Mouse (Mus musculus): ENCODE results near the gene Stk10.

The Stk10 gene

DNA sequence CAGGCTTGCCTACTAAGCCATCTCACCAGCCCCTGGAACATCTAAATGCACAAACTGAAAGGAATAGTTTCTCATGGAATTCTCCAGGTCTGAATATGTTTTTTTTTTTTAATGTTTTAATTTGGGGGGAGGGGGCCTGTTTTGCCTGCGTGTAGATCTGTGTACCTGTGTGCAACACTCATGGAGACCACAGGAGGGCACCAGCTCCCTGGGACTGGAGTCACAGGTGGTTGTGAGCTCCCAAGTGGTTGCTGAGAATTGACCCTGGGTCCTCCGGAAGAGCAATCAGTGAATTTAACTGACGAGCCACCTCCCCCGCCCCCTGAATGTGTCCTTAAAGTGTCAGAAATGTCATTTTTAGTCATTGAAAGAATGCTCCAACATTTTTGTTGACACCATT, 61.0 kb downstream of the Stk10 start:
- POLR2A ChIA-PET: no interaction called here

DNA sequence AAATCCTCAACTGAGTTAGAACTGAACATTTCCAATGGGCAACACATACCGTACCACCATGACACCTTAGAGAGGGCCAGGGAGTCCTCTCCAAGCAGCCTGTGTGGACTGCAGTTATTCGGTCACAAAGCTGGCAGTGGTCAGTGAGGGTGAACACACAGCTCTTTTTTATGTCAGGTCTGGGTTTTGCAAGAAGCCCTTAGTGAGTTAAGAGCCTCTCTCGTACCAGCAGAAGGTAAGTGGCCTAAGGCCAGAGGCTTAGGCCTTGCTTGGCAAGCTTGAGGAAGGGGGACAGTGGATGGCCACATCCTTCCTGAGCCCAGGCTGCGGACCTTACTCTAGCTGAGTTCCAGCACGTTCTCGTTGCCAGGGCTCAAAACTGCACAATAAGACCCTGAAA, 67.3 kb downstream of the Stk10 start:
- CTCF ChIA-PET: interaction anchor here in 2 of 4 experiments (0.6 to 0.7 kb wide), 2 partner anchors 32 to 258 kb away, joined by 3 to 5 read pairs; no protein-coding TSS in a partner anchor
- POLR2A ChIA-PET: interaction anchor here in 1 of 4 experiments (0.6 kb wide), 1 partner anchor 944 kb away, joined by 3 read pairs; no protein-coding TSS in a partner anchor

More for the DNA sequence above, 61.0 kb downstream of the Stk10 start:
- CTCF ChIA-PET: interaction anchor here (0.5 to 1.5 kb wide), 11 partner anchors 13 to 273 kb away, joined by 3 to 6 read pairs (median 3); no protein-coding TSS in a partner anchor

DNA sequence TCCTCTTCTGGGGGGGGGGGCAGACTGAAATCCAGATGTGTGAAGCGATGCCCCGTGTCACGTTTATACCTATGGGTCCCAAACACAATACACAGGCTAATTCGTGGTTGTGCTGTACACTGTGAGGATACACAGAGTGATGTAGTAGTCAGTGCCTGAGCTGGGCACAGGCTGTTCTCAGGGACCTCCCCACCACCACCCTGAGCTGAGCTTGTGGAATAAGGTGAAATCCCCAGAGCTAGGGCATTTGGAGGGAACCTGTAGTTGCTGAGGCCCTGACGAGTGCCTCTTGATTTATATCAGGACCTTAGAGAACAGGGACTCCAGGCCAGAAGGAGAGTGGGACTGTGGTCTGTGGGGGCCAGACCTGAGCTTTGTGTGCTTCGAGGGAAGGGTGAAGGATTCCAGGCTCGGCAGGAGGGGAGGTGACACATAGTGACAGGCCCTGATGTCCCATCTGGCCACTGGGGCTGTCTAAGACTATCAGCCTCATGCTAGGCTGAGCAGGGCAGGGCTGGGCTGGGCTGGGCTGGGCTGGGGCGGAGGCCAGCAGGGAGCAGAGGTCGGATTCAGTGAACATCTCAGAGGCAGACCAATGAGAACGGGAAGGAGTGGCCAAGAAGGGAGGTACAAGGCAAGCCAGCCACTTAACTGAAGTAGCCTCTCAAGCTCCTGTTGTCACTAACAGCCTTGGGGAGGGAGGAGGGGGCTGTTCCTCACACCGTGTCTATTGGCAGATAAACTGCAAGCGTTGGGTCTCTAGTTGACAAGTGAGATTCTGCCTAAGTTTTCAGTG, 68.6 kb downstream of the Stk10 start:
- POLR2A ChIA-PET: interaction anchor here in 3 of 4 experiments (0.7 to 1.3 kb wide), 7 partner anchors 20 to 112 kb away, joined by 3 to 4 read pairs (median 3); no protein-coding TSS in a partner anchor

DNA sequence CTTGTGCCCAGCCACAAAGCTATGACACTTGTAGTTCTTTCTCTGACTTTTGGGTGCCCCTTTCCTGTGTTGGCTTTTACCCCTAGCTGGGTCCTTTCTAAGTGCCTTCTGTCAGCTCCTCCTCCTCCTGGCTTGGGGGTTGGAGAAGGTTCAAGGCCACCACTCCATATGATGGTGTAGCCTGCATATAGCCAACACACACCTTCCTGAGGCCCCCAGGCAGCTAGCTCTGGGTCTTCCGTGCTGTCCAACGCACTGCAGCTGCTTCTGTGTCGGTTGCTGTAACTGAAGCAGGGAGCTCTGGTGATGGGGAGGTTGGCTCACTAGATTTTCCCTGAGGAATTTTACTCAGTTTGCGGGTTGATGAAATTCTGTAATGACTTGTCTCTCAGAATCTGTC, 71.6 kb downstream of the Stk10 start:
- POLR2A ChIA-PET: interaction anchor here in 2 of 4 experiments (0.7 to 2.6 kb wide), 11 partner anchors 9 to 110 kb away, joined by 3 to 13 read pairs (median 4); partner anchors contain the start of genes Fbxw11 (in 1 of the 2) and Stk10 (in 1 of the 2)
- CTCF ChIA-PET: interaction anchor here in 3 of 4 experiments (0.6 to 2.2 kb wide), 11 partner anchors 10 to 539 kb away, joined by 3 to 9 read pairs (median 3); no protein-coding TSS in a partner anchor

More for the DNA sequence above, 68.6 kb downstream of the Stk10 start:
- CTCF ChIA-PET: interaction anchor here (0.5 to 1.2 kb wide), 6 partner anchors 10 to 805 kb away, joined by 3 to 5 read pairs (median 3); no protein-coding TSS in a partner anchor

DNA sequence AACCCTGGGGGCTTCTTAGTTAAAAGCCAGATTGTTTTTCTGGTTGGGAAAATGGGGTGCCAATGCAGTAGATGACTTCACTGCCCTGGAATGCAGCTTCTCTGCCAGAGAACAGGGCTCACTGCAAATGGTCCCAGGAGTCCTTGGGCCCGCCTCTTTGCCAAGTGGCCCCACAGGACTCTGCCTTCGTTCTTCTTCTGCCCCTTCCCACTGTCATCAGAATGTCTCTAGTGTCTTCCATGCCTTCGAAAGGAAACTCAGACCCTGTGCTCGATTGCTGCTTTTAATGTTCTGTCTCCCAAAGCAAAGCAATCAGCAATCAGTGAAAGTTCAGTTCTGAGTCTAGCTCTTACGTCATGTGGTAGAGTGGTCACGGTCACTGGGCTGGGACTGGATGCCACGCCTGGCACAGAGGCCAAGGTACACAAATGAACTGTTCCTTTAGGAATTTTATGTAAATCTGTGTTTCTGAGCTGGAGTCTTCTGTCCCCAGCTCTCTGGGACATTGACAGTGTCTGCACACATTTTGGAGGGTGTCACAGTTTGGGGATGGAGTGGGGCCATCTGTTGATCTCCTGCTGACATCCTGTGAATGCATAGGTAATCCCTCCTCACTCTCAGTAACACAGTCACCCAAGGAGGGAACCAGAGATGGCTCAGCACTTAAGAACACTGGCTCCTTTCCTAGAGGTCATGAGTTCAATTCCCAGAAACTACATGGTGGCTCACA, 72.2 kb downstream of the Stk10 start:
- ChIA-PET CTCF (interaction anchor here in 3 of 4 experiments (0.6 to 2.2 kb wide), 8 partner anchors 9 to 160 kb away, joined by 3 to 9 read pairs (median 4); no protein-coding TSS in a partner anchor), POLR2A (interaction anchor here in 2 of 4 experiments (1.2 to 2.6 kb wide), 6 partner anchors 9 to 95 kb away, joined by 3 to 13 read pairs (median 6); partner anchors contain the start of genes Fbxw11 (in 1 of the 2) and Stk10 (in 1 of the 2))

DNA sequence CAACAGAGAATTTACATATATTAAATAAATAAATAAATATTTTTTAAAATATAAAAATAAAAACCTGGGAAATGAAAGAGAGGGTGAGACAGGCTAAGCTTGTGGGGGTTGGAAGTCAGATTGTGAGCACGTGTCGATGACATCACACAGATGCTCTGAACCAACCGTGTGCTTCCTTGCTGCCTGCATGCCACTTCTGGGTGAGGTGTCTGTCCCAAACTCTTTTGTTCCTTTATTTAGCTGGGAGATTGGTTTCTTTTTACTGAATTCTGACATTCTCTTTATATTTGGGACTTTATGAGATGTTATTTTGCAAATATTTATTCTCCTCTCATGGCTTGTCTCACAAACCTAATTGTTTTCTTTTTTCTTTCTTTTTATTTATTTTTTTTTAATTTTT, 72.8 kb downstream of the Stk10 start:
- CTCF ChIA-PET: interaction anchor here in 1 of 4 experiments (0.6 kb wide), 1 partner anchor 161 kb away, joined by 5 read pairs; no protein-coding TSS in a partner anchor
- POLR2A ChIA-PET: interaction anchor here in 1 of 4 experiments (1.5 to 2.5 kb wide), 2 partner anchors 8 to 25 kb away, joined by 5 to 10 read pairs; no protein-coding TSS in a partner anchor

DNA sequence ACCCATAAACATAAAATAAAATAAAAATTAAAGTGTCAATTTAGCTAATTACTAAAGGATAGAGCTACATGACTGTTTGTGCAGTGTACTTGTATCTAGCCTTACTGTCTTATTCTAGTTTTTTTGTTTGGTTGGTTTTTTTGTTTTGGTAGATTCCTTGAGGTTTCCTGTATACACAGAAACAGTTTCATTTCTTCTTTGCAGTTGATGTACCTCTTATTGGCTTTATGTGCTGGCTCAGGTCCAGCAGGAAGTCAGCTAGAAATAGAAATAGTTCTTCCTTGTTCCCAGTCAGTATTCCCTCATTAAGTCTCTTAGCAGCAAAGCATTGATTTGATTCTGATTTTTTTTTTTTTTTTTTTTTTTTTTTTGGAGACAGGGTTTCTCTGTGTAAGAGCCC, 74.2 kb downstream of the Stk10 start:
- ChIA-PET CTCF (no interaction called here), POLR2A (interaction anchor here in 1 of 4 experiments (0.6 to 1.7 kb wide), 2 partner anchors 11 to 149 kb away, joined by 3 to 4 read pairs; no protein-coding TSS in a partner anchor)

DNA sequence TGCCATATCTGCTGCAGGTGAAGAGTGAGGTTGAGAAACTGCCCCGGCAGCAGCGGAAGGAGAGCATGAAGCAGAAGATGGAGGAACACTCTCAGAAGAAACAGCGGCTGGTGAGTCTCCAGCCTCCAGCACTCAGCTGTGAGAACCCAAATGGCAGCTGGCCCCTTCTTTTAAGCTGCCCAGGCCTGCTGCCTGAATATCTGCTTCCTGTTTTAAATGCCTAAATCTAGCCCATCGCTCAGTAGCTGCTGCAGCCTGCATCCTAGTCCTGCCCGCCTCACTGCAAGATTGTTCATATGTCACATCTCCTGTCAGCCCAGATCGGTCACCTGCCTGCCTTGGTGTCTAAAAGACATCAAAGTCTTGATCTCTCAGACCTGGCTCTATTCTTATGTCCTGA, 77.5 kb downstream of the Stk10 start:
- ChIA-PET POLR2A (interaction anchor here in 1 of 4 experiments (1.7 kb wide), 1 partner anchor 18 kb away, joined by 4 read pairs; no protein-coding TSS in a partner anchor), CTCF (interaction anchor here in 2 of 4 experiments (0.5 to 0.6 kb wide), 2 partner anchors 81 to 1000 kb away, joined by 3 to 16 read pairs; no protein-coding TSS in a partner anchor)

DNA sequence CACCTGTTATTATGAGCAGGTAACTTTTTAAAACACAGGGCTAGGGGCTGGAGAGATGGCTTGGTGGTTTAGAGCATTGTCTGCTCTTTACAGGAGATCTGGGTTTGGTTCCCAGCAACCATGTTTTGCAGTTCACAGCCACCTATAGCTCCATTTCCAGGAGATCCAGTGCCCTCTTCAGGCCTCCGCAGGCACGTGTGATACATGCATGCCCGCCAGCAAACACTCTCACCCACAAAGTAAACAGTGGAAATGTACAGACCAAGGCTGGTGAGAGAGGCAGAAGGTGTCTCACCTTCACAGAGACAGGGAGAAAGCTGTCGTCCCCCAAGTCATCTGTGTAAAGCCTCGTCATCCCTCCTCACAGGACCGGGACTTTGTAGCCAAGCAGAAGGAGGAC, 79.2 kb downstream of the Stk10 start:
- ChIA-PET CTCF (interaction anchor here in 1 of 4 experiments (0.6 to 0.7 kb wide), 2 partner anchors 19 to 102 kb away, joined by 3 read pairs; no protein-coding TSS in a partner anchor), POLR2A (interaction anchor here in 1 of 4 experiments (1.0 to 1.7 kb wide), 4 partner anchors 8 to 31 kb away, joined by 3 to 5 read pairs (median 4); partner anchors contain the start of gene Fbxw11)

DNA sequence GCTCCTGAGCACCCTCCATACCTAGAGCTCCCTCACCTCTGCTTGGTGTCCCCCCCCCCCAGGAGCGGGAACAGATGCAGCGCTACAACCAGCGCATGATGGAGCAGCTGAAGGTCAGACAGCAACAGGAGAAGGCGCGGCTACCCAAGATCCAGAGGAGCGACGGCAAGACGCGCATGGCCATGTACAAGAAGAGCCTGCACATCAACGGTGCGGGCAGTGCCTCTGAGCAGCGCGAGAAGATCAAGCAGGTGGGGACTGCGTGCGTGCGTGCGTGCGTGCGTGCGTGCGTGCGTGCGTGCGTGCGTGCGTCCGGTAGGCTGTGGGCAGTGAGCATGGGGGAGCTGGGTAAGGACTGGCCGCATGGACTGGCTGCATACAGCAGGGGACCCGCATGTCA, 81.4 kb downstream of the Stk10 start:
- POLR2A ChIA-PET: interaction anchor here (0.7 to 2.1 kb wide), 14 partner anchors 8 to 1308 kb away, joined by 3 to 10 read pairs (median 4); partner anchors contain the start of genes Fbxw11 (in 2 of the 4) and Stk10 (in 1 of the 4)
- CTCF ChIA-PET: interaction anchor here (0.6 to 1.1 kb wide), 7 partner anchors 10 to 428 kb away, joined by 3 to 9 read pairs (median 3); partner anchors contain the start of gene Hbq1a (in 1 of the 4)

DNA sequence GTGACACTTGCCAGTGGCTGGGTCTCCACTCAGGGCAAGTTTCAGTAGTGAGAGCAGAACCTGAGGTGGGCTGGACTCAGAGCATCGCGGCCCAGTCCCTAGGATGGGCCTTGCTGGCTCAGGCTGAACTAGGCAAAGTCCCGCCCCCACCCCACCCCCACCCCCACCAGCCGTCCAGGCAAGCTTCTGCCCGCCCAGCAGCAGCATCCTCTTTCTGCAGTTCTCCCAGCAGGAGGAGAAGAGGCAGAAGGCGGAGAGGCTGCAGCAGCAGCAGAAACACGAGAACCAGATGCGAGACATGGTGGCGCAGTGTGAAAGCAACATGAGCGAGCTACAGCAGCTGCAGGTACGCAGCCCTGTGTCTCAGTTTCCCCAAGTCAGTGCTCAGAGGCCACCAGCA, 82.5 kb downstream of the Stk10 start:
- POLR2A ChIA-PET: interaction anchor here in 2 of 4 experiments (0.7 to 1.5 kb wide), 5 partner anchors 12 to 575 kb away, joined by 3 to 9 read pairs (median 4); partner anchors contain the start of gene Stk10 (in 1 of the 2)
- CTCF ChIA-PET: interaction anchor here (0.6 to 2.3 kb wide), 16 partner anchors 18 to 533 kb away, joined by 3 to 8 read pairs (median 3); no protein-coding TSS in a partner anchor

DNA sequence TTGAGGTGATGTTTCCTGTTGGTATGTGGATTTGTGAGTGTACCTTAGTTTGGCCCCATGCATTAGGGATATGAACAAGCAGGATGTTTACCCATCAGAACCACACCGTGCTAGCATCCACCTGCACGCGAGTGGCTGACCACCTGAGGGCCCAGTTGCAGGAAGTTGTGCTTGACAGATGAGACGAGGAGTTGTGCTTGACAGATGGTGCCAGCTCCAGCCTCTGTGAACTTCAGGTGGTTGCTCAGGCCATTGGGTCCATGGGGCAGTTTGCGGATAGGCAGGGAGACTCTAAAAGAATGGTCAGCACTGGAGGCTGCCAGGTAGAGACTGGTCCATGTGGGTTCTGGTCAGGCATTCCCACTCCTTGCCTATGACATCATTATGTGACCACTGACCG, 83.0 kb downstream of the Stk10 start:
- POLR2A ChIA-PET: interaction anchor here in 1 of 4 experiments (0.7 to 0.9 kb wide), 3 partner anchors 12 to 576 kb away, joined by 3 to 4 read pairs (median 4); partner anchors contain the start of gene Stk10
- CTCF ChIA-PET: interaction anchor here in 3 of 4 experiments (0.6 to 2.3 kb wide), 16 partner anchors 13 to 533 kb away, joined by 3 to 11 read pairs (median 3); no protein-coding TSS in a partner anchor

DNA sequence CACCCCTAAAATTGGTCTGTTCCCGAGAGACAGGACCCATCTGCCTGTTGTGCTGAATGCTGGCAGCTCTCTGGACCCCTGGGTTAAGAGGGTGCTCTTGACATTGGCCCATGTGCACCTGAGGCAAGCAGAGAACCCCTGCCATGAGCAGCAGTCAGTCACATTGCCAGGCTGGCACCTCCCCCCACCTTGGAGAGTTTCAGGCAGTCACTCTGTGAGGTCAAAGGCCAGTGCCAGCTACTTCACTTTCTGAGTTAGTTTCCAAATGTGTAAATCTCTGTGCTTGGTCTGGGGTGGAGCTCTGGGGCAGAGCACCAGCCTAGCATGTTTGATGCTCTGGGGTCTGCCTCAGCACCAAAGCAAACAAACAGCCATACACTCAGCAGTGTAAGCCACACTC, 84.9 kb downstream of the Stk10 start:
- POLR2A ChIA-PET: interaction anchor here in 3 of 4 experiments (0.6 to 4.7 kb wide), 7 partner anchors 14 to 1862 kb away, joined by 3 to 17 read pairs (median 4); partner anchors contain the start of gene Fbxw11 (in 2 of the 3)
- CTCF ChIA-PET: interaction anchor here in 3 of 4 experiments (0.7 to 6.1 kb wide), 9 partner anchors 14 to 318 kb away, joined by 3 to 26 read pairs (median 3); partner anchors contain the start of gene Hbq1a (in 1 of the 3)

DNA sequence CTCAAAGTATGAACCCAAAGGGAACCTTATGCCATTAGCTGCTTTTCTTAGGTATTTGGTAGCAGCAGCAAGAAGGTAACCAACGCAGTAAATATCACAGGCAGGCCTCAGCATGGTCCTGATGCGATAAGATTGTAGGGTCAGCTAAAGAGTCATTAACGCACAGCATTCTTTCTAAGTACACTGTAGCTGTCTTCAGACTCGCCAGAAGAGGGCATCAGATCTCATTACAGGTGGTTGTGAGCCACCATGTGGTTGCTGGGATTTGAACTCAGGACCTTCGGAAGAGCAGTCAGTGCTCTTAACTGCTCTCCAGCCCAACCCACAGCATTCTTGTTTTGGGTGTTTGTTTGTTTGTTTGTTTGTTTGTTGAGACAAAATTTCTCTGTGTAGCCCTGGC, 85.5 kb downstream of the Stk10 start:
- ChIA-PET POLR2A (interaction anchor here in 2 of 4 experiments (0.9 to 4.7 kb wide), 7 partner anchors 11 to 530 kb away, joined by 3 to 17 read pairs (median 4); partner anchors contain the start of gene Fbxw11 (in 2 of the 2)), CTCF (interaction anchor here in 3 of 4 experiments (0.7 to 6.1 kb wide), 8 partner anchors 15 to 319 kb away, joined by 3 to 26 read pairs (median 4); partner anchors contain the start of gene Hbq1a (in 1 of the 3))

DNA sequence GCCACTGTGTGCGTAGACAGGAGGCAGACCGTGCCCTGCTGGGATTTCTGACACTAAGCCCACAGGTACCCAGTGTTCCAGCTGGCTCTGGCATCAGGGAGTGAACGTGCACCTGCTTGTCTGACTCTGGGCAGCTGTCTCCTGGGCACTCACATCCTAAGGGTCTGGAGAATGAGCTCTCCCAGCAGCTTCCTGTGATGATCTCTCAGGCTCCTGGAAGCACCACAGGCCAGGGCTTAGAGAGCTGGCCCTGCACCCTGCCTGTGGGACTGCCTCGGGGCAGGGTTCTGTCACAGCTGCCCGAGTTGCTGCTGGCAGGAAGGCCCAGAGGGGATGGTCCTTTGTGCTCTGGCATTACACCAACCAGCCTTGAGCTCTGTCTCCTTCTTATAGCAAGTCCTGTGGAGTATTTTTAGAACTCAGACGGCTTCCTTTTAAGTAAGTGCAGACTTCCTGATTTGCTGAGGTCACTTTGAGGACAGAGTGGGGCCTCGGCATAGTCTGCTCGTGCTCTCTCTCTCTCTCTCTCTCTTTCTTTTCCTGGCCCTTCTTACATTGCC, 86.2 kb downstream of the Stk10 start:
- POLR2A ChIA-PET: interaction anchor here in 3 of 4 experiments (0.5 to 4.7 kb wide), 8 partner anchors 12 to 531 kb away, joined by 3 to 17 read pairs (median 4); partner anchors contain the start of gene Fbxw11 (in 2 of the 3)
- CTCF ChIA-PET: interaction anchor here (0.5 to 6.1 kb wide), 9 partner anchors 10 to 1694 kb away, joined by 3 to 26 read pairs (median 3); no protein-coding TSS in a partner anchor

DNA sequence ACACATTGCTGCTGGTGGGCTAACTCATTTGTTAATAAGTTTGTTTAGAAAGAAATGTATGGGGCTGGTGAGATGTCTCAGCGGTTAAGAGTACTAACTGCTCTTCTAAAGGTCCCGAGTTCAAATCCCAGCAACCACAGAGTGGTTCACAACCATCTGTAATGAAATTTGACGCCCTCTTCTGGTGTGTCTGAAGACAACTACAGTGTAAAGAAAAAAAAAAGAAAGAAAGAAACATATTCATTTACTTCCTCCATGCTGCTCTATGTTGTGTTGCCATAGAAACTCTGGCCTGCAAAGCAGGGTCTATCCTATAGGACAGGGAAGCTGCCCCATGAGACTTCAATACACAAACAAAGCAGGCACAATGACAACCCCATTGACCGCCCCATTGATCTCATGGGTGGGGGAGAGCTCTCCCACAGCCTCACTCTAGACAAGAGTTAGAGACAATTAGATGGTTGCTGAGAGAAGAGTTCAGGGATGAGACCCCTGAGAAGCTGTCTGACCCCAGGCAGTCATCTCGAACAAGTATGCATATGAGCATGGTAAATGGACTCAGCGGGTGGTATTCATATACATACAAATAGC, 86.9 kb downstream of the Stk10 start:
- ChIA-PET CTCF (interaction anchor here in 2 of 4 experiments (0.6 to 6.1 kb wide), 3 partner anchors 14 to 483 kb away, joined by 3 to 26 read pairs (median 3); no protein-coding TSS in a partner anchor), POLR2A (interaction anchor here in 3 of 4 experiments (0.5 to 4.7 kb wide), 6 partner anchors 12 to 531 kb away, joined by 3 to 17 read pairs (median 5); partner anchors contain the start of gene Fbxw11 (in 2 of the 3))

Measured in embryonic stem cell, embryonic (primary cell).